Mouse (Mus musculus): ENCODE measurements around the gene Cd22. TPM values are rescaled to one million over a fixed set of nuclear protein-coding genes. Genes with fewer than 3 reads are reported as not detected.

Gene Cd22
- polyA plus RNA-seq, 1 experiment, result not detected

- Histone ChIP-seq H3K4me3 (ENCODE audit: low read depth, low read length) (no peak overlapping the region), H3K27ac (ENCODE audit: insufficient read depth, low read length) (no peak overlapping the region), H3K9me3 (replicated peaks; ENCODE audit: control insufficient read depth, insufficient read depth, low read length, poor library complexity, severe bottlenecking) (peaks cover 3% of the 10 kb centered on the region), H3K27me3 (ENCODE audit: control insufficient read depth, insufficient read depth, low read length, poor library complexity, severe bottlenecking) (no peaks in the 10 kb centered on the region), H3K9ac (ENCODE audit: low read depth, poor library complexity, severe bottlenecking) (no peak overlapping the region), H3K4me1 (ENCODE audit: control insufficient read depth, insufficient read depth, low read length) (peaks cover 6% of the 10 kb centered on the region), H3K36me3 (ENCODE audit: control insufficient read depth, insufficient read depth, low read length, poor library complexity, severe bottlenecking) (no peaks in the 10 kb centered on the region)
- no peak for TF ChIP-seq EP300 (IDR thresholded peaks at IDR 0.05; ENCODE audit: insufficient read depth, low read depth, low read length)
- TF ChIP-seq CTCF (IDR thresholded peaks at IDR 0.05; ENCODE audit: low read depth, low read length), result no peak
- TF ChIP-seq POLR2A (IDR thresholded peaks at IDR 0.05; ENCODE audit: insufficient read depth, low read length), result no peak
Measured at GRCm38 (mm10) chr7:30826660-30827059, 53.5 kb downstream of the Cd22 start.

- H3K27me3 ChIP-seq (ENCODE audit: control insufficient read depth, insufficient read depth, low read length, poor library complexity, severe bottlenecking), result no peaks in the 10 kb centered on the region
- no peak overlapping the region for H3K9ac ChIP-seq (ENCODE audit: low read depth, poor library complexity, severe bottlenecking)
- no peak for TF ChIP-seq POLR2A (IDR thresholded peaks at IDR 0.05; ENCODE audit: insufficient read depth, low read length)
- TF ChIP-seq CTCF (IDR thresholded peaks at IDR 0.05; ENCODE audit: low read depth, low read length), result no peak
- TF ChIP-seq EP300 (IDR thresholded peaks at IDR 0.05; ENCODE audit: insufficient read depth, low read depth, low read length), result no peak
- H3K27ac ChIP-seq (ENCODE audit: insufficient read depth, low read length), result no peak overlapping the region
- no peaks in the 10 kb centered on the region; the same call in 1 of the 2 replicates for H3K9me3 ChIP-seq (replicated peaks; ENCODE audit: control insufficient read depth, insufficient read depth, low read length, poor library complexity, severe bottlenecking)
- no peaks in the 10 kb centered on the region for H3K36me3 ChIP-seq (ENCODE audit: control insufficient read depth, insufficient read depth, low read length, poor library complexity, severe bottlenecking)
- peaks cover 3% of the 10 kb centered on the region for H3K4me1 ChIP-seq (ENCODE audit: control insufficient read depth, insufficient read depth, low read length)
- H3K4me3 ChIP-seq (ENCODE audit: low read depth, low read length), result no peak overlapping the region
Measured at GRCm38 (mm10) chr7:30824306-30824705, 55.8 kb downstream of the Cd22 start.

GRCm38 (mm10) chr7:30823675-30824074 is 56.5 kb downstream of the Cd22 start, which contains the start of gene Ffar2:
Ffar2 (minus strand) TSS chr7:30823775.
- Histone ChIP-seq H3K9ac (ENCODE audit: low read depth, poor library complexity, severe bottlenecking) (no peak within 1 kb of the TSS), H3K9me3 (replicated peaks; ENCODE audit: control insufficient read depth, insufficient read depth, low read length, poor library complexity, severe bottlenecking) (no peaks in the 10 kb centered on the region; the same call in 1 of the 2 replicates), H3K4me1 (ENCODE audit: control insufficient read depth, insufficient read depth, low read length) (peaks cover 2% of the 10 kb centered on the region), H3K27ac (ENCODE audit: insufficient read depth, low read length) (no peak within 1 kb of the TSS), H3K27me3 (ENCODE audit: control insufficient read depth, insufficient read depth, low read length, poor library complexity, severe bottlenecking) (no peaks in the 10 kb centered on the region), H3K36me3 (ENCODE audit: control insufficient read depth, insufficient read depth, low read length, poor library complexity, severe bottlenecking) (no peaks in the 10 kb centered on the region), H3K4me3 (ENCODE audit: low read depth, low read length) (no peak within 1 kb of the TSS)
- no peak for TF ChIP-seq POLR2A (IDR thresholded peaks at IDR 0.05; ENCODE audit: insufficient read depth, low read length)
- no peak for TF ChIP-seq EP300 (IDR thresholded peaks at IDR 0.05; ENCODE audit: insufficient read depth, low read depth, low read length)
- TF ChIP-seq CTCF (IDR thresholded peaks at IDR 0.05; ENCODE audit: low read depth, low read length), result no peak

GRCm38 (mm10) chr7:30821532-30821931 is 58.6 kb downstream of the Cd22 start:
- Histone ChIP-seq H3K9ac (ENCODE audit: low read depth, poor library complexity, severe bottlenecking) (no peak overlapping the region), H3K36me3 (ENCODE audit: control insufficient read depth, insufficient read depth, low read length, poor library complexity, severe bottlenecking) (no peaks in the 10 kb centered on the region), H3K4me3 (ENCODE audit: low read depth, low read length) (no peak overlapping the region), H3K27ac (ENCODE audit: insufficient read depth, low read length) (no peak overlapping the region), H3K4me1 (ENCODE audit: control insufficient read depth, insufficient read depth, low read length) (peaks cover 2% of the 10 kb centered on the region), H3K27me3 (ENCODE audit: control insufficient read depth, insufficient read depth, low read length, poor library complexity, severe bottlenecking) (no peaks in the 10 kb centered on the region), H3K9me3 (replicated peaks; ENCODE audit: control insufficient read depth, insufficient read depth, low read length, poor library complexity, severe bottlenecking) (no peaks in the 10 kb centered on the region)
- TF ChIP-seq CTCF (IDR thresholded peaks at IDR 0.05; ENCODE audit: low read depth, low read length) (no peak), EP300 (IDR thresholded peaks at IDR 0.05; ENCODE audit: insufficient read depth, low read depth, low read length) (no peak), POLR2A (IDR thresholded peaks at IDR 0.05; ENCODE audit: insufficient read depth, low read length) (no peak)

GRCm38 (mm10) chr7:30820854-30821445 is 59.2 kb downstream of the Cd22 start:
- Histone ChIP-seq H3K27me3 (ENCODE audit: control insufficient read depth, insufficient read depth, low read length, poor library complexity, severe bottlenecking) (no peaks in the 10 kb centered on the region), H3K27ac (ENCODE audit: insufficient read depth, low read length) (no peak overlapping the region), H3K9ac (ENCODE audit: low read depth, poor library complexity, severe bottlenecking) (no peak overlapping the region), H3K36me3 (ENCODE audit: control insufficient read depth, insufficient read depth, low read length, poor library complexity, severe bottlenecking) (no peaks in the 10 kb centered on the region), H3K4me3 (ENCODE audit: low read depth, low read length) (no peak overlapping the region), H3K4me1 (ENCODE audit: control insufficient read depth, insufficient read depth, low read length) (no peaks in the 10 kb centered on the region), H3K9me3 (replicated peaks; ENCODE audit: control insufficient read depth, insufficient read depth, low read length, poor library complexity, severe bottlenecking) (no peaks in the 10 kb centered on the region)
- TF ChIP-seq POLR2A (IDR thresholded peaks at IDR 0.05; ENCODE audit: insufficient read depth, low read length), result no peak
- TF ChIP-seq CTCF (IDR thresholded peaks at IDR 0.05; ENCODE audit: low read depth, low read length), result no peak
- TF ChIP-seq EP300 (IDR thresholded peaks at IDR 0.05; ENCODE audit: insufficient read depth, low read depth, low read length), result no peak

- H3K4me1 ChIP-seq (ENCODE audit: control insufficient read depth, insufficient read depth, low read length), result no peaks in the 10 kb centered on the region
- H3K27ac ChIP-seq (ENCODE audit: insufficient read depth, low read length), result no peak overlapping the region
- no peaks in the 10 kb centered on the region for H3K9me3 ChIP-seq (replicated peaks; ENCODE audit: control insufficient read depth, insufficient read depth, low read length, poor library complexity, severe bottlenecking)
- no peak overlapping the region for H3K9ac ChIP-seq (ENCODE audit: low read depth, poor library complexity, severe bottlenecking)
- no peak overlapping the region for H3K4me3 ChIP-seq (ENCODE audit: low read depth, low read length)
- no peaks in the 10 kb centered on the region for H3K36me3 ChIP-seq (ENCODE audit: control insufficient read depth, insufficient read depth, low read length, poor library complexity, severe bottlenecking)
- TF ChIP-seq EP300 (IDR thresholded peaks at IDR 0.05; ENCODE audit: insufficient read depth, low read depth, low read length), result no peak
- TF ChIP-seq POLR2A (IDR thresholded peaks at IDR 0.05; ENCODE audit: insufficient read depth, low read length), result no peak
- no peak for TF ChIP-seq CTCF (IDR thresholded peaks at IDR 0.05; ENCODE audit: low read depth, low read length)
- H3K27me3 ChIP-seq (ENCODE audit: control insufficient read depth, insufficient read depth, low read length, poor library complexity, severe bottlenecking), result no peaks in the 10 kb centered on the region
Measured at GRCm38 (mm10) chr7:30820131-30820530, 60.0 kb downstream of the Cd22 start.

Other genes starting within 250 kb of the Cd22 start
- 2.8 and 3.3 TPM in 2 replicates for gene Etv2, start 244.5 kb downstream of the Cd22 start, polyA plus RNA-seq (2011; ENCODE audit: insufficient read depth, insufficient read length, low read depth, missing spikeins)
- gene Rbm42, start 230.0 kb downstream of the Cd22 start, polyA plus RNA-seq (2011; ENCODE audit: insufficient read depth, insufficient read length, low read depth, missing spikeins), result 42.3 and 47.0 TPM in 2 replicates
- 16.9 and 17.8 TPM in 2 replicates for gene Haus5, start 215.3 kb downstream of the Cd22 start, polyA plus RNA-seq (2011; ENCODE audit: insufficient read depth, insufficient read length, low read depth, missing spikeins)
- not detected in 2 replicates for gene Pmis2, start 208.7 kb downstream of the Cd22 start, polyA plus RNA-seq (2011; ENCODE audit: insufficient read depth, insufficient read length, low read depth, missing spikeins)
- gene 2200002J24Rik, start 181.4 kb downstream of the Cd22 start, polyA plus RNA-seq (2011; ENCODE audit: insufficient read depth, insufficient read length, low read depth, missing spikeins), result not detected in 2 replicates
- 1.4 and 1.6 TPM in 2 replicates for gene Atp4a, start 168.1 kb downstream of the Cd22 start, polyA plus RNA-seq (2011; ENCODE audit: insufficient read depth, insufficient read length, low read depth, missing spikeins)
- gene Tmem147, start 150.8 kb downstream of the Cd22 start, polyA plus RNA-seq (2011; ENCODE audit: insufficient read depth, insufficient read length, low read depth, missing spikeins), result 66.7 and 75.8 TPM in 2 replicates
- not detected in 2 replicates for gene Gapdhs, start 136.7 kb downstream of the Cd22 start, polyA plus RNA-seq (2011; ENCODE audit: insufficient read depth, insufficient read length, low read depth, missing spikeins)
- 12.4 and 14.6 TPM in 2 replicates for gene Sbsn, start 128.9 kb downstream of the Cd22 start, polyA plus RNA-seq (2011; ENCODE audit: insufficient read depth, insufficient read length, low read depth, missing spikeins)
- gene Dmkn, start 116.6 kb downstream of the Cd22 start, polyA plus RNA-seq (2011; ENCODE audit: insufficient read depth, insufficient read length, low read depth, missing spikeins), result 0.70 and 0.99 TPM in 2 replicates
- gene Krtdap, start 92.4 kb downstream of the Cd22 start, polyA plus RNA-seq (2011; ENCODE audit: insufficient read depth, insufficient read length, low read depth, missing spikeins), result 5.0 and 9.1 TPM in 2 replicates
- gene Ffar2, start 56.6 kb downstream of the Cd22 start, polyA plus RNA-seq (2011; ENCODE audit: insufficient read depth, insufficient read length, low read depth, missing spikeins), result not detected in 2 replicates
- not detected in 2 replicates for gene Ffar3, start 24.2 kb downstream of the Cd22 start, polyA plus RNA-seq (2011; ENCODE audit: insufficient read depth, insufficient read length, low read depth, missing spikeins)
- gene Ffar1, start 18.8 kb downstream of the Cd22 start, polyA plus RNA-seq (2011; ENCODE audit: insufficient read depth, insufficient read length, low read depth, missing spikeins), result not detected in 2 replicates
- 0.85 TPM in 1 of 2 replicates, not detected in the other for gene Mag, start 34.5 kb upstream of the Cd22 start, polyA plus RNA-seq (2011; ENCODE audit: insufficient read depth, insufficient read length, low read depth, missing spikeins)
- not detected in 2 replicates for gene Hamp2, start 44.3 kb upstream of the Cd22 start, polyA plus RNA-seq (2011; ENCODE audit: insufficient read depth, insufficient read length, low read depth, missing spikeins)
- gene Hamp, start 63.7 kb upstream of the Cd22 start, polyA plus RNA-seq (2011; ENCODE audit: insufficient read depth, insufficient read length, low read depth, missing spikeins), result not detected in 2 replicates
- 62.7 and 71.4 TPM in 2 replicates for gene Usf2, start 76.5 kb upstream of the Cd22 start, polyA plus RNA-seq (2011; ENCODE audit: insufficient read depth, insufficient read length, low read depth, missing spikeins)
- 39.1 and 42.9 TPM in 2 replicates for gene Lsr, start 93.1 kb upstream of the Cd22 start, polyA plus RNA-seq (2011; ENCODE audit: insufficient read depth, insufficient read length, low read depth, missing spikeins)
- 3.4 and 3.5 TPM in 2 replicates for gene Fam187b, start 93.4 kb upstream of the Cd22 start, polyA plus RNA-seq (2011; ENCODE audit: insufficient read depth, insufficient read length, low read depth, missing spikeins)
- gene Fxyd5, start 162.1 kb upstream of the Cd22 start, polyA plus RNA-seq (2011; ENCODE audit: insufficient read depth, insufficient read length, low read depth, missing spikeins), result 4.9 and 6.0 TPM in 2 replicates
- not detected in 2 replicates for gene Fxyd7, start 171.1 kb upstream of the Cd22 start, polyA plus RNA-seq (2011; ENCODE audit: insufficient read depth, insufficient read length, low read depth, missing spikeins)
- gene Fxyd1, start 176.9 kb upstream of the Cd22 start, polyA plus RNA-seq (2011; ENCODE audit: insufficient read depth, insufficient read length, low read depth, missing spikeins), result 2.1 TPM in 2 replicates
- gene Lgi4, start 179.0 kb upstream of the Cd22 start, polyA plus RNA-seq (2011; ENCODE audit: insufficient read depth, insufficient read length, low read depth, missing spikeins), result 0.88 TPM in 1 of 2 replicates, not detected in the other
- gene Fxyd3, start 196.4 kb upstream of the Cd22 start, polyA plus RNA-seq (2011; ENCODE audit: insufficient read depth, insufficient read length, low read depth, missing spikeins), result 1.9 TPM in 1 of 2 replicates, not detected in the other
- 27.6 and 28.7 TPM in 2 replicates for gene Hpn, start 234.9 kb upstream of the Cd22 start, polyA plus RNA-seq (2011; ENCODE audit: insufficient read depth, insufficient read length, low read depth, missing spikeins)
- gene Scn1b, start 246.7 kb upstream of the Cd22 start, polyA plus RNA-seq (2011; ENCODE audit: insufficient read depth, insufficient read length, low read depth, missing spikeins), result 26.1 and 27.5 TPM in 2 replicates

All from ES-Bruce4 (cell line).